Mouse (Mus musculus) limb, embryonic 12.5 days (tissue): ENCODE data around the gene Pou3f3. TPM values are rescaled to one million over a fixed set of nuclear protein-coding genes. Genes with fewer than 3 reads are reported as not detected.
A peak's percentile ranks its signal among the peaks of the same experiment; 100 is the strongest.

ENCODE experiments used
- ATAC-seq: fragments of 200-750 bp; cut with Nextera tagmentation; 2 replicates; pipeline ENCODE4 v1.8.0; 2017; ENCODE audit warnings: low read depth, moderate TSS enrichment; ENCODE audit not compliant: insufficient number of reproducible peaks, insufficient read depth, low FRiP score, low TSS enrichment
- H3K27ac ChIP-seq: fragments of 300-500 bp; sonication (generic); 2 replicates; pipeline ENCODE4 v1.5.1; 2016; ENCODE audit warnings: mild to moderate bottlenecking, moderate library complexity
- H3K27me3 ChIP-seq: fragments of 300-500 bp; sonication (generic); 2 replicates; pipeline ENCODE4 v1.6.1; 2016; ENCODE audit warnings: mild to moderate bottlenecking, moderate library complexity
- H3K36me3 ChIP-seq: fragments of 300-500 bp; sonication (generic); 2 replicates; pipeline ENCODE4 v1.6.1; 2016; ENCODE audit warnings: mild to moderate bottlenecking, moderate library complexity
- H3K4me1 ChIP-seq: fragments of 300-500 bp; sonication (generic); replicated peaks from 2 replicates; pipeline ENCODE4 v1.6.1; 2016
- H3K4me2 ChIP-seq: fragments of 300-500 bp; sonication (generic); 2 replicates; pipeline ENCODE4 v1.6.1; 2016; ENCODE audit warnings: mild to moderate bottlenecking, moderate library complexity
- H3K4me3 ChIP-seq: fragments of 300-500 bp; sonication (generic); replicated peaks from 2 replicates; pipeline ENCODE4 v1.5.1; 2016; ENCODE audit warnings: mild to moderate bottlenecking
- H3K9ac ChIP-seq: fragments of 300-500 bp; sonication (generic); replicated peaks from 2 replicates; pipeline ENCODE4 v1.6.1; 2016; ENCODE audit warnings: mild to moderate bottlenecking, moderate library complexity
- H3K9me3 ChIP-seq: fragments of 300-500 bp; sonication (generic); 2 replicates; pipeline ENCODE4 v1.6.1; 2016; ENCODE audit warnings: mild to moderate bottlenecking, moderate library complexity
- WGBS: fragments of 180-500 bp; shearing (Covaris S2); methylation state at CpG from one replicate; pipeline ENCODE4 v1.1.7; 2016; 5-methylcytosine and 5-hydroxymethylcytosine counted together
- polyA plus RNA-seq: library from polyadenylated mRNA; unstranded; fragments of >200 nt; fragmentation: Nextera tagmentation; extraction: Ambion mirVana; gene quantifications from 2 replicates; pipeline ENCODE4 v1.2.1, GENCODE M21; 2016

Pou3f3 gene
- polyA plus RNA-seq, 1 experiment from 2014 or later, result 0.50 TPM

GRCm38 (mm10) chr1:42703851-42704613, 8.5 kb downstream of the Pou3f3 start:
- WGBS, result under 1% methylated on average over 26 of the region's 26 CpGs
- ATAC-seq, result peak; percentile 53; the same call in 1 of the 2 replicates
- Histone ChIP-seq H3K4me3 (no peak overlapping the region), H3K4me1 (0 out of 2 replicates have a peak, but pooled peaks cover 4% of the 10 kb centered on the region), H3K4me2 (no peak overlapping the region; the same call in 1 of the 2 replicates), H3K36me3 (no peaks in the 10 kb centered on the region), H3K9me3 (no peaks in the 10 kb centered on the region), H3K27ac (no peak overlapping the region), H3K9ac (no peak overlapping the region), H3K27me3 (peaks cover 85% of the 10 kb centered on the region)

GRCm38 (mm10) chr1:42704981-42705810, 9.6 kb downstream of the Pou3f3 start:
- 1% methylated on average over 17 of the region's 17 CpGs for WGBS
- Histone ChIP-seq H3K36me3 (no peaks in the 10 kb centered on the region), H3K27ac (no peak overlapping the region), H3K4me1 (0 out of 2 replicates have a peak, but pooled peaks cover 4% of the 10 kb centered on the region), H3K9ac (no peak overlapping the region), H3K4me3 (no peak overlapping the region), H3K27me3 (peaks cover 88% of the 10 kb centered on the region), H3K9me3 (no peaks in the 10 kb centered on the region), H3K4me2 (no peak overlapping the region)
- ATAC-seq, result no peak

GRCm38 (mm10) chr1:42705811-42706160, 10.2 kb downstream of the Pou3f3 start:
- H3K27me3 ChIP-seq, result peaks cover 89% of the 10 kb centered on the region
- H3K27ac ChIP-seq, result no peak overlapping the region
- H3K9ac ChIP-seq, result no peak overlapping the region
- no peak overlapping the region for H3K4me3 ChIP-seq
- H3K4me1 ChIP-seq, result 0 out of 2 replicates have a peak, but pooled peaks cover 4% of the 10 kb centered on the region
- no peak overlapping the region for H3K4me2 ChIP-seq
- no peak for ATAC-seq
- no peaks in the 10 kb centered on the region for H3K36me3 ChIP-seq
- 4% methylated on average over 8 of the region's 8 CpGs for WGBS
- H3K9me3 ChIP-seq, result no peaks in the 10 kb centered on the region

- WGBS, result under 1% methylated on average over 5 of the region's 5 CpGs
- 0 out of 2 replicates have a peak, but pooled peaks cover 4% of the 10 kb centered on the region for H3K4me1 ChIP-seq
- no peak overlapping the region for H3K9ac ChIP-seq
- no peaks in the 10 kb centered on the region for H3K36me3 ChIP-seq
- H3K9me3 ChIP-seq, result no peaks in the 10 kb centered on the region
- H3K4me2 ChIP-seq, result no peak overlapping the region
- H3K27me3 ChIP-seq, result peaks cover 92% of the 10 kb centered on the region
- no peak overlapping the region for H3K4me3 ChIP-seq
- H3K27ac ChIP-seq, result no peak overlapping the region
- ATAC-seq, result no peak
These were observed 11.6 kb downstream of the Pou3f3 start for GRCm38 (mm10) chr1:42707196-42707595.

- Histone ChIP-seq H3K4me3 (no peak overlapping the region), H3K9ac (no peak overlapping the region), H3K27ac (no peak overlapping the region), H3K9me3 (no peaks in the 10 kb centered on the region), H3K36me3 (no peaks in the 10 kb centered on the region), H3K4me2 (no peak overlapping the region), H3K27me3 (peaks cover 92% of the 10 kb centered on the region), H3K4me1 (0 out of 2 replicates have a peak, but pooled peaks cover 4% of the 10 kb centered on the region)
- no peak for ATAC-seq
- WGBS, result 4% methylated on average over 4 of the region's 4 CpGs
These were observed 12.1 kb downstream of the Pou3f3 start for GRCm38 (mm10) chr1:42707611-42708130.

- Histone ChIP-seq H3K27ac (no peak overlapping the region), H3K27me3 (peaks cover 94% of the 10 kb centered on the region), H3K9ac (no peak overlapping the region), H3K36me3 (no peaks in the 10 kb centered on the region), H3K4me2 (no peak overlapping the region), H3K4me1 (peaks cover 5% of the 10 kb centered on the region; the same call in 1 of the 2 replicates), H3K4me3 (no peak overlapping the region), H3K9me3 (no peaks in the 10 kb centered on the region)
- no peak for ATAC-seq
- 14% methylated on average over 1 of the region's 1 CpGs for WGBS
These were observed 13.5 kb downstream of the Pou3f3 start for GRCm38 (mm10) chr1:42709024-42709423.

GRCm38 (mm10) chr1:42709431-42710160, 14.0 kb downstream of the Pou3f3 start:
- WGBS, result 9% methylated on average over 7 of the region's 7 CpGs
- ATAC-seq, result no peak
- Histone ChIP-seq H3K4me3 (no peak overlapping the region), H3K4me1 (peaks cover 9% of the 10 kb centered on the region; the same call in 1 of the 2 replicates), H3K9me3 (no peaks in the 10 kb centered on the region), H3K4me2 (no peak overlapping the region), H3K27me3 (peaks cover 93% of the 10 kb centered on the region), H3K9ac (no peak overlapping the region), H3K36me3 (no peaks in the 10 kb centered on the region), H3K27ac (no peak overlapping the region)

GRCm38 (mm10) chr1:42710234-42710633, 14.7 kb downstream of the Pou3f3 start:
- H3K9ac ChIP-seq, result no peak overlapping the region
- H3K4me3 ChIP-seq, result no peak overlapping the region
- WGBS, result 9% methylated on average over 4 of the region's 4 CpGs
- ATAC-seq, result no peak
- H3K9me3 ChIP-seq, result no peaks in the 10 kb centered on the region
- no peaks in the 10 kb centered on the region for H3K36me3 ChIP-seq
- no peak overlapping the region for H3K27ac ChIP-seq
- H3K4me1 ChIP-seq, result peaks cover 9% of the 10 kb centered on the region; the same call in 1 of the 2 replicates
- no peak overlapping the region for H3K4me2 ChIP-seq
- H3K27me3 ChIP-seq, result peaks cover 94% of the 10 kb centered on the region

GRCm38 (mm10) chr1:42710995-42711394, 15.4 kb downstream of the Pou3f3 start:
- Histone ChIP-seq H3K27ac (no peak overlapping the region), H3K36me3 (no peaks in the 10 kb centered on the region), H3K4me2 (no peak overlapping the region), H3K9me3 (no peaks in the 10 kb centered on the region), H3K9ac (no peak overlapping the region), H3K27me3 (peaks cover 94% of the 10 kb centered on the region), H3K4me3 (no peak overlapping the region), H3K4me1 (peaks cover 5% of the 10 kb centered on the region; the same call in 1 of the 2 replicates)
- 3% methylated on average over 2 of the region's 2 CpGs for WGBS
- no peak for ATAC-seq

- H3K36me3 ChIP-seq, result no peaks in the 10 kb centered on the region
- H3K9me3 ChIP-seq, result no peaks in the 10 kb centered on the region
- H3K4me3 ChIP-seq, result no peak overlapping the region
- H3K27ac ChIP-seq, result no peak overlapping the region
- peaks cover 5% of the 10 kb centered on the region; the same call in 1 of the 2 replicates for H3K4me1 ChIP-seq
- peaks cover 94% of the 10 kb centered on the region for H3K27me3 ChIP-seq
- no peak overlapping the region for H3K4me2 ChIP-seq
- 8% methylated on average over 8 of the region's 8 CpGs for WGBS
- H3K9ac ChIP-seq, result no peak overlapping the region
- ATAC-seq, result no peak
These were observed 16.1 kb downstream of the Pou3f3 start for GRCm38 (mm10) chr1:42711456-42712310.
